Mouse (Mus musculus) heart, embryonic 11.5 days (tissue): Measurements from ENCODE around the gene Myh7. TPM values are rescaled to one million over a fixed set of nuclear protein-coding genes. Genes with fewer than 3 reads are reported as not detected.
A peak's percentile ranks its signal among the peaks of the same experiment; 100 is the strongest.

ENCODE experiments used
- ATAC-seq: fragments of 200-750 bp; cut with Nextera tagmentation; replicated peaks from 2 replicates; pipeline ENCODE4 v1.8.0; 2017; ENCODE audit warnings: moderate library complexity; ENCODE audit not compliant: insufficient number of reproducible peaks, low FRiP score, low TSS enrichment
- H3K27ac ChIP-seq: fragments of 300-500 bp; sonication (generic); 2 replicates; pipeline ENCODE4 v1.5.1; 2014; ENCODE audit warnings: mild to moderate bottlenecking, low read depth, low read length
- H3K27me3 ChIP-seq: fragments of 300-500 bp; sonication (generic); 2 replicates; pipeline ENCODE4 v1.6.1; 2014; ENCODE audit warnings: mild to moderate bottlenecking, low read length, mixed read lengths; ENCODE audit not compliant: control insufficient read depth, insufficient read depth
- H3K36me3 ChIP-seq: fragments of 300-500 bp; sonication (generic); 2 replicates; pipeline ENCODE4 v1.6.1; 2014; ENCODE audit warnings: mild to moderate bottlenecking, low read length, moderate library complexity, mixed read lengths; ENCODE audit not compliant: control insufficient read depth, insufficient read depth
- H3K4me1 ChIP-seq: fragments of 300-500 bp; sonication (generic); 2 replicates; pipeline ENCODE4 v1.6.1; 2014; ENCODE audit warnings: low read length; ENCODE audit not compliant: control insufficient read depth, insufficient read depth
- H3K4me2 ChIP-seq: fragments of 300-500 bp; sonication (generic); 2 replicates; pipeline ENCODE4 v1.6.1; 2014; ENCODE audit warnings: mild to moderate bottlenecking, moderate library complexity
- H3K4me3 ChIP-seq: fragments of 300-500 bp; sonication (generic); 2 replicates; pipeline ENCODE4 v1.5.1; 2014; ENCODE audit warnings: low read depth, low read length
- H3K9ac ChIP-seq: fragments of 300-500 bp; sonication (generic); 2 replicates; pipeline ENCODE4 v1.6.1; 2014; ENCODE audit warnings: mild to moderate bottlenecking, low read depth, low read length, moderate library complexity
- H3K9me3 ChIP-seq: fragments of 300-500 bp; sonication (generic); replicated peaks from 2 replicates; pipeline ENCODE4 v1.6.1; 2016; ENCODE audit warnings: low read length; ENCODE audit not compliant: control insufficient read depth
- WGBS: fragments of 180-500 bp; shearing (Covaris S2); extraction: QIAGEN DNeasy Blood & Tissue Kit; methylation state at CpG from one replicate; pipeline ENCODE4 v1.1.7; 2014; ENCODE audit not compliant: insufficient replicate concordance; 5-methylcytosine and 5-hydroxymethylcytosine counted together
- polyA plus RNA-seq: library from polyadenylated mRNA; unstranded; fragments of >200 nt; fragmentation: Nextera tagmentation; extraction: Ambion mirVana; gene quantifications from 2 replicates; pipeline ENCODE4 v1.2.1, GENCODE M21; 2014

Myh7 gene
- polyA plus RNA-seq, 1 experiment from 2014 or later: 3,446 TPM

DNA sequence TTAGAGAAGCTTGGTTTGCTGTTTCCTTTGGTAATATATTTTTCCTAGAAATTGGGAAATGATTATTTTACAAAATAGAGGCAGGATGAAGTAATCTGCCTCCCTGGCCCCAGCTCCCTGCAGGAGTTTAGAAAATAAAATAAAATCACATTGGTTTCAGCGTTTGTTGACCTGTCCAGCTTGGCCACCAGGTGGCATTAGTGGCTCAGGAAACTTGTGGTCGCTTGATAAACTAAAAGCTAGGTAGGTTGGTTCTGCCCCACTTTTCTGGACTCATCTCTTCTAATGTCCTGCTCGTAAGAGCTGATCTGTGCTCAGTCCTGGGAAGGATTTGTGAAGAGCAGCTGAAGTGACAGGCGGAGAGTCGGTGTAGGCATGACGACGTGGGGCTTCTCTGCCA lies 29.8 kb upstream of the Myh7 start:
- no peaks in the 10 kb centered on the region for H3K27me3 ChIP-seq
- H3K36me3 ChIP-seq: peaks cover 14% of the 10 kb centered on the region
- H3K9me3 ChIP-seq: no peaks in the 10 kb centered on the region
- 66% methylated on average over 7 of the region's 7 CpGs for WGBS
- no peak for ATAC-seq
- no peak overlapping the region for H3K27ac ChIP-seq
- H3K4me3 ChIP-seq: no peak overlapping the region
- no peak overlapping the region for H3K4me2 ChIP-seq
- peaks cover 7% of the 10 kb centered on the region for H3K4me1 ChIP-seq
- no peak overlapping the region for H3K9ac ChIP-seq

DNA sequence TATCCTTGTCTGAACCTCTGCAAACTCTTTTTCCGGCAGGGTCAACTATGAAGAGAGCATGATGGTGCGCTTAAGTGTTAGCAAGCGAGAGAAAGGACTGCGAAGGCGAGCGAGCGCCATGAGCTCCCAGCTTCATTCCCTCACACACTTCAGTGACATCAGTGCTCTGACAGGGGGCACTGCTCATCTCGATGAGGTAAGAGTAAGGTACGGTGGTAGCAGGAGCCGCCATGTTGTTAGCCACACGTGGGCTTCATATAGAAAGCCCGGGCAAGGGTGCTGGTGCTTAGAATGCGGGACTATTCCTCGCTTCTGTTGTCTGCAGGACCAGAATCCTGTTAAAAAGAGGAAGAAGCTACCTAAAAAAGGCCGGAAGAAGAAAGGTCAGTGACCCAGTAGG lies 28.6 kb upstream of the Myh7 start:
- Histone ChIP-seq H3K36me3 (peaks cover 14% of the 10 kb centered on the region), H3K27ac (no peak overlapping the region)
- 87% methylated on average over 15 of the region's 15 CpGs for WGBS

GRCm38 (mm10) chr14:55020394-55020793 lies 26.0 kb upstream of the Myh7 start:
- H3K36me3 ChIP-seq: peaks cover 14% of the 10 kb centered on the region
- 85% methylated on average over 9 of the region's 9 CpGs for WGBS

More for the DNA sequence above, 28.6 kb upstream of the Myh7 start:
- no peaks in the 10 kb centered on the region for H3K9me3 ChIP-seq
- H3K4me1 ChIP-seq: no peaks in the 10 kb centered on the region
- no peak overlapping the region for H3K4me3 ChIP-seq
- ATAC-seq: no peak
- no peak overlapping the region for H3K4me2 ChIP-seq
- no peaks in the 10 kb centered on the region for H3K27me3 ChIP-seq
- H3K9ac ChIP-seq: no peak overlapping the region

GRCm38 (mm10) chr14:55016876-55017275 lies 22.4 kb upstream of the Myh7 start:
- Histone ChIP-seq H3K9me3 (no peaks in the 10 kb centered on the region), H3K4me1 (no peaks in the 10 kb centered on the region; the same call in 1 of the 2 replicates), H3K4me3 (no peak overlapping the region), H3K9ac (no peak overlapping the region), H3K36me3 (peaks cover 5% of the 10 kb centered on the region), H3K27ac (no peak overlapping the region), H3K27me3 (no peaks in the 10 kb centered on the region), H3K4me2 (no peak overlapping the region)
- 88% methylated on average over 16 of the region's 16 CpGs for WGBS
- ATAC-seq: no peak

More at GRCm38 (mm10) chr14:55020394-55020793, 26.0 kb upstream of the Myh7 start:
- no peaks in the 10 kb centered on the region for H3K9me3 ChIP-seq
- no peaks in the 10 kb centered on the region for H3K27me3 ChIP-seq
- H3K4me1 ChIP-seq: no peaks in the 10 kb centered on the region; the same call in 1 of the 2 replicates
- no peak overlapping the region for H3K27ac ChIP-seq
- no peak for ATAC-seq
- no peak overlapping the region for H3K4me3 ChIP-seq
- no peak overlapping the region for H3K9ac ChIP-seq
- H3K4me2 ChIP-seq: no peak overlapping the region

GRCm38 (mm10) chr14:55015767-55016111 lies 21.3 kb upstream of the Myh7 start:
- Histone ChIP-seq H3K27me3 (no peaks in the 10 kb centered on the region), H3K4me2 (peak overlapping the region; percentile 81), H3K9ac (peak overlapping the region; percentile 83), H3K4me1 (no peaks in the 10 kb centered on the region; the same call in 1 of the 2 replicates), H3K4me3 (peak overlapping the region; percentile 76), H3K9me3 (no peaks in the 10 kb centered on the region), H3K27ac (peak overlapping the region; percentile 69), H3K36me3 (no peaks in the 10 kb centered on the region; the same call in 1 of the 2 replicates)
- no peak for ATAC-seq
- WGBS: under 1% methylated on average over 17 of the region's 17 CpGs

DNA sequence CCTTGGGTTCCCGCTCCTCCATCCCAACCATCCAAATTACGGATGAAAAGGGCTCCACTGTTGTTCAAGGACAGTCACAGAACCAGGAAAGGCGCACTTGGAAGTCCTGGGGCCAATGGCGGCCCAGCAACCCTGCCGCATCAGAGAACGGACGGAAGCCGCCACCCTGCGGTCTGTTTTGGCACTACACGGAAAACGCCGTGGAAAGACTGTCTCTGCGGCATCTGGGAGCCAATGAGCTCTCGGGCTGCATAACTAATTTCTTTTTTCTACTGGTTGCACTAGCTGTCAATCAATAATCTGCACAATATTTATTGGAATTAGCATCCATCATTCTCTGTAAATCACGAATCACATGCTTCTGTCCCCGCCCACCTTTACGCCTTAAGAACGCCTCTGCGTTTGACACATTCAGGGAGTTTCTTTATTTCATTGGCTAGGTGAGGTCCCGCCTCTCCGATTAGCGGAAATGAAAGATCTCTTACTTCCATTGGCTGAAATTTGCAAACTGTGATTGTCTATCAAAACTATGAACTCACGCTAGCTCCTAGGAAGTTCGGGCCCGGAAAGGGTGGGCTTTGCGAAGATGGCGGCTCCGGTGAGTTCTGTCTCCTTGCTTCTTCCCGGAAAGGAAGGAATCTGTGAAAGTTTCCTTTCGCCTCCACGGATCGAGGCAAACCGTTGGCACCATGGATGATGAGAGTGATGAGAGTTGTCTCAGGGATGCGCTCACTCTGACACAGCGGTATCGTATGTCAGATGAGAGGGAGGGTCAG lies 20.8 kb upstream of the Myh7 start, which contains the start of gene Ngdn:
Ngdn (plus strand) TSS at position 464 of the 776 bp plus-strand sequence.
- Histone ChIP-seq H3K36me3 (no peaks in the 10 kb centered on the region; the same call in 1 of the 2 replicates), H3K27me3 (no peaks in the 10 kb centered on the region), H3K9me3 (no peaks in the 10 kb centered on the region), H3K4me1 (no peaks in the 10 kb centered on the region; the same call in 1 of the 2 replicates), H3K4me3 (peak within 1 kb of the TSS; percentile 76), H3K27ac (peak within 1 kb of the TSS; percentile 83), H3K4me2 (peak within 1 kb of the TSS; percentile 81), H3K9ac (peak within 1 kb of the TSS; percentile 83)
- WGBS: under 1% methylated on average over 36 of the region's 36 CpGs
- ATAC-seq: peak; percentile 92

GRCm38 (mm10) chr14:55014591-55014990 lies 20.2 kb upstream of the Myh7 start:
- peak overlapping the region; percentile 76 for H3K4me3 ChIP-seq
- H3K36me3 ChIP-seq: no peaks in the 10 kb centered on the region; the same call in 1 of the 2 replicates
- peak; percentile 36 for ATAC-seq
- peak overlapping the region; percentile 81 for H3K9ac ChIP-seq
- H3K4me2 ChIP-seq: peak overlapping the region; percentile 81
- WGBS: 0% methylated on average over 27 of the region's 27 CpGs
- no peaks in the 10 kb centered on the region for H3K9me3 ChIP-seq
- no peaks in the 10 kb centered on the region for H3K27me3 ChIP-seq
- peak overlapping the region; percentile 83 for H3K27ac ChIP-seq
- H3K4me1 ChIP-seq: no peaks in the 10 kb centered on the region; the same call in 1 of the 2 replicates

DNA sequence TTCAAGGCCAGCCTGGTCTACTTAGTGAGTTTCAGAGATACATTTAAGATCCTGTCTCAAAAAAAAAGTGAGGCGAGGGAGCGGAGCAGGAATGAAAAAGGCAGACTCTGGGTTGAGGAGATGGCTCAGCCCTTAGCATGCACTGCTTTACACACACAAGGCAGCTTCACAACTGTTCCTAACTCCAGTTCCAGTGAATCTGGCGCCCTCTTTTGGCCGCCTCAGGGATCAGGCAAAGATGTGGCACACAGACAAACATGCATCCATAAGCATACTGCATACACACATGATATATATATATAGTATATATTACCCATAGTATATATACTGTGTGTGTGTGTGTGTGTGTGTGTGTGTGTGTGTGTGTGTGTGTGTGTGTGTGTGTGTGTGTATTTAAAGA lies 16.7 kb upstream of the Myh7 start:
- Histone ChIP-seq H3K9ac (no peak overlapping the region), H3K27me3 (no peaks in the 10 kb centered on the region), H3K27ac (no peak overlapping the region), H3K36me3 (no peaks in the 10 kb centered on the region), H3K4me1 (no peaks in the 10 kb centered on the region; the same call in 1 of the 2 replicates), H3K4me3 (no peak overlapping the region), H3K4me2 (no peak overlapping the region), H3K9me3 (no peaks in the 10 kb centered on the region)
- WGBS: 75% methylated on average over 4 of the region's 4 CpGs
- ATAC-seq: no peak
